Mouse (Mus musculus) stomach, postnatal 0 days (tissue): ENCODE results near the gene Plscr3. TPM values are rescaled to one million over a fixed set of nuclear protein-coding genes. Genes with fewer than 3 reads are reported as not detected.

ENCODE experiments used
- ATAC-seq: fragments of 200-750 bp; cut with Nextera tagmentation; 2 replicates; pipeline ENCODE4 v1.8.0; 2017; ENCODE audit not compliant: low FRiP score, low TSS enrichment
- DNase-seq: peaks from one replicate; pipeline ENCODE4 v3.0.0-alpha.2; 2016; ENCODE audit warnings: low spot score
- H3K27ac ChIP-seq: fragments of 300-500 bp; sonication (generic); replicated peaks from 2 replicates; pipeline ENCODE4 v1.5.1; 2014; ENCODE audit warnings: mild to moderate bottlenecking, control low read depth
- H3K27me3 ChIP-seq: fragments of 300-500 bp; sonication (generic); 2 replicates; pipeline ENCODE4 v1.6.1; 2014; ENCODE audit warnings: low read length; ENCODE audit not compliant: control insufficient read depth, insufficient read depth
- H3K36me3 ChIP-seq: fragments of 300-500 bp; sonication (generic); 2 replicates; pipeline ENCODE4 v1.6.1; 2014; ENCODE audit warnings: low read length, mixed read lengths; ENCODE audit not compliant: control insufficient read depth, insufficient read depth
- H3K4me1 ChIP-seq: fragments of 300-500 bp; sonication (generic); replicated peaks from 2 replicates; pipeline ENCODE4 v1.6.1; 2014; ENCODE audit warnings: antibody characterized with exemption; ENCODE audit not compliant: control insufficient read depth, insufficient read depth
- H3K4me2 ChIP-seq: fragments of 300-500 bp; sonication (generic); replicated peaks from 2 replicates; pipeline ENCODE4 v1.6.1; 2014; ENCODE audit warnings: low read depth, mild to moderate bottlenecking, control low read depth, moderate library complexity
- H3K4me3 ChIP-seq: fragments of 300-500 bp; sonication (generic); 2 replicates; pipeline ENCODE4 v1.5.1; 2014; ENCODE audit warnings: low read depth, low read length, control low read depth
- H3K9ac ChIP-seq: fragments of 300-500 bp; sonication (generic); 2 replicates; pipeline ENCODE4 v1.6.1; 2014; ENCODE audit warnings: mild to moderate bottlenecking, low read length, control low read depth, mixed read lengths
- H3K9me3 ChIP-seq: fragments of 300-500 bp; sonication (generic); 2 replicates; pipeline ENCODE4 v1.6.1; 2016; ENCODE audit warnings: low read length; ENCODE audit not compliant: control insufficient read depth
- CTCF ChIP-seq: IDR thresholded peaks from 2 replicates; pipeline ENCODE4 v1.5.1; 2016; ENCODE audit warnings: antibody characterized with exemption, low read depth, mild to moderate bottlenecking, moderate library complexity
- EP300 ChIP-seq: optimal IDR thresholded peaks from 2 replicates; pipeline ENCODE3; 2016; ENCODE audit warnings: antibody characterized with exemption
- WGBS: fragments of 180-500 bp; shearing (Covaris S2); extraction: QIAGEN DNeasy Blood & Tissue Kit; methylation state at CpG from one replicate; pipeline ENCODE4 v1.1.7; 2014; 5-methylcytosine and 5-hydroxymethylcytosine counted together
- polyA plus RNA-seq: library from polyadenylated mRNA; unstranded; fragments of >200 nt; fragmentation: Nextera tagmentation; extraction: Ambion mirVana; gene quantifications from 2 replicates; pipeline ENCODE4 v1.2.1, GENCODE M21; 2015

Plscr3 gene
- polyA plus RNA-seq, 1 experiment from 2014 or later: 54.4 TPM

DNA sequence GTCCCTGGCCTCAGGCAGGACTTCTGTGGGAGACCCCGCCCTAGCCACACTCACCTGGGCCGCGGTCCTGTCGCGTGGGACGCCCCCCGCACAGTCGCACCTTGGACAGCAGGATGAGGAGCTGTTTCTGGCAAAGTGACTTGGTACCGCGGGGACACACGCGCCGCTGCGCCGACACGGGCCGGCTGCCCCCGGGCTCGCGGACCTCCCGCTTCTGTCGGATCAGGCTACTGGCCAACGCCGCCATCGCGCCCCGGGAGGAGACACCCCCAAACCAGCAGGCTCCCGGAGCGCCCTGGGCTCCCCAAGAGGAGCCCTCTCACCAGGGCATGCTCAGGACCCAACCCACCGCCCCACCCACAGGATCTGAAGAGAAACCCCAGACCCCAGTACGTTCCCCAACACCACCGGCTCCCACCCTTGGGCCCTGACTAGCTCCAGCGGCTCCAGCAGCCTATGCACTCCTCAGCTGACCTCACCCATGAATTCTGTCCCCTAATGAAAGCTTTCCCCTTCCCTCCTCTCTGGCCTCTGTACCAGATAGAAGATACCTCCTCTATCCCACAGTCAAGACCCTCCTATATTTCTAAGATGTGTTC is 44.7 kb upstream of the Plscr3 start, which contains the start of gene Fgf11:
TSS of gene Fgf11 (minus strand) at position 479 of the 599 bp plus-strand sequence.
- no peaks in the 10 kb centered on the region for H3K27me3 ChIP-seq
- H3K36me3 ChIP-seq: no peaks in the 10 kb centered on the region
- H3K27ac ChIP-seq: peak within 1 kb of the TSS; percentile 9; the same call in 1 of the 2 replicates
- DNase-seq (peak; percentile 41), ATAC-seq (no peak)
- WGBS: 1% methylated on average over 29 of the region's 33 CpGs
- peaks cover 4% of the 10 kb centered on the region for H3K4me1 ChIP-seq
- TF ChIP-seq EP300 (no peak), CTCF (no peak)
- H3K9me3 ChIP-seq: no peaks in the 10 kb centered on the region
- peak within 1 kb of the TSS; percentile 55 for H3K4me3 ChIP-seq
- H3K4me2 ChIP-seq: peak within 1 kb of the TSS; percentile 73
- H3K9ac ChIP-seq: peak within 1 kb of the TSS; percentile 67

- under 1% methylated on average over 28 of the region's 33 CpGs for WGBS
- ATAC-seq (peak; percentile 30; the same call in 1 of the 2 replicates), DNase-seq (peak; percentile 89)
- TF ChIP-seq CTCF: 0 out of 2 replicates have a peak, but pooled peaks have one; percentile 5
- no peak for TF ChIP-seq EP300
- Histone ChIP-seq H3K27ac (no peak overlapping the region), H3K9ac (peak overlapping the region; percentile 67), H3K4me1 (peaks cover 4% of the 10 kb centered on the region), H3K9me3 (no peaks in the 10 kb centered on the region), H3K4me3 (peak overlapping the region; percentile 55), H3K36me3 (no peaks in the 10 kb centered on the region), H3K4me2 (peak overlapping the region; percentile 73), H3K27me3 (no peaks in the 10 kb centered on the region)
Measured at GRCm38 (mm10) chr11:69802648-69803105, 43.5 kb upstream of the Plscr3 start.

- ATAC-seq: peak; percentile 5
Measured at GRCm38 (mm10) chr11:69803328-69803727, 42.8 kb upstream of the Plscr3 start.

DNA sequence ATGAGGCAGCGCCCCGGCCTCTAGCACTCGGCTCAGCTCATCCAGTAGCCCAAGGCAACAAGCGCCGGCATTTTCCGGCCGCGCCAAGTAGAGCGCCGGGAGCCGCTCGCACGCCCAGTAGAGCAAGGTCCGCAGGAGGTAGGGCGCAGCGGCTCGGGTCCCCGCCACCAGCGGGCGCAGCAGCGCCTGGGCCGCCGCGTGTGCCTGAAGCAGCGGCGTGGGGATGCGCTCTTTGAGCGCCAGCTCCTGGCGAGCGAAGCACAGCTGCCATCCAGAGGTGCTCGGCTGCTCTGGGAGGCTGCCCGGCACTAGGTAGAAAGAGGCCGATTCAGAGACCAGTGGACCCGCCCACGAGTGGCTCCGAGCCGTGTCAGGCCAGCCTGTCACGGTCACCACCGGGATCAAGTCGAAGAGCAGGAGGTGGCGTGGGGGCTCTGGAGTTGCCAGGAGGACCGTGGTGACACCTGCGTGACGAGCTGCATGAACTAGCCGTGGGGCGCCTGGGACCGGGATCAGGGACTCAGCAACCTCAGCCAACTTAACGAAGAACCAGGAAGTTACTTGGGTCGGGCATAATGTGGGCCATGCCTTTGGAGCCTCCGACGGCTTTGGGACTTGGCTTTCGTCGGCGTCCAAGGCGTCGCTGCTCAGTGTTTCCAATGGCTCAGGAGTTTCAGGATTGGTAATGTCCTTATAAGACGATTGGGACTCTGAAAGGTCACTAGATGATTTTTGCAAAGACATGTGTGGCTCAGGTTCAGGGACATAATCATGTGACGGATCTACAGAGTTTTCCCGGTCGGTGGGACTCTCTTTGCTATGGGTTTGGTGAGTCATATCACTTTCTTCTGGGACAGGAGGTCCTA is 42.2 kb upstream of the Plscr3 start:
- TF ChIP-seq EP300 (no peak), CTCF (peak; percentile 83)
- peak; percentile 74 for ATAC-seq
- Histone ChIP-seq H3K4me3 (peak overlapping the region; percentile 55), H3K9ac (peak overlapping the region; percentile 67), H3K4me2 (peak overlapping the region; percentile 73), H3K27ac (peak overlapping the region; percentile 78), H3K36me3 (no peaks in the 10 kb centered on the region), H3K27me3 (no peaks in the 10 kb centered on the region), H3K9me3 (no peaks in the 10 kb centered on the region), H3K4me1 (peaks cover 4% of the 10 kb centered on the region)
- peak; percentile 86 for DNase-seq
- 1% methylated on average over 60 of the region's 60 CpGs for WGBS

More at GRCm38 (mm10) chr11:69803328-69803727, 42.8 kb upstream of the Plscr3 start:
- peak; percentile 29 for DNase-seq
- Histone ChIP-seq H3K27ac (no peak overlapping the region; the same call in 1 of the 2 replicates), H3K4me3 (peak overlapping the region; percentile 55), H3K9me3 (no peaks in the 10 kb centered on the region), H3K9ac (peak overlapping the region; percentile 67), H3K36me3 (no peaks in the 10 kb centered on the region), H3K27me3 (no peaks in the 10 kb centered on the region), H3K4me2 (peak overlapping the region; percentile 73), H3K4me1 (peaks cover 4% of the 10 kb centered on the region)
- 4% methylated on average over 12 of the region's 12 CpGs for WGBS
- no peak for TF ChIP-seq EP300
- no peak for TF ChIP-seq CTCF

GRCm38 (mm10) chr11:69804652-69804940 is 41.6 kb upstream of the Plscr3 start:
- no peak for ATAC-seq
- H3K36me3 ChIP-seq: no peaks in the 10 kb centered on the region
- H3K27ac ChIP-seq: peak overlapping the region; percentile 78
- H3K4me2 ChIP-seq: peak overlapping the region; percentile 73
- H3K4me1 ChIP-seq: peaks cover 4% of the 10 kb centered on the region
- peak; percentile 59 for DNase-seq
- TF ChIP-seq EP300: no peak
- no peak for TF ChIP-seq CTCF
- 10% methylated on average over 12 of the region's 12 CpGs for WGBS
- H3K9ac ChIP-seq: peak overlapping the region; percentile 67
- H3K27me3 ChIP-seq: no peaks in the 10 kb centered on the region
- no peaks in the 10 kb centered on the region for H3K9me3 ChIP-seq
- H3K4me3 ChIP-seq: peak overlapping the region; percentile 55
